Mouse (Mus musculus) B cell, adult 2 months (primary cell): ENCODE results near the gene Kbtbd13.
"Not testable (repeated sequence)": the region's sequence is repeated elsewhere in the genome, so short reads cannot be mapped to it uniquely, and the experiment has no call there.

Experiments
- DNase-seq, 2 experiments: peaks; one replicate each; pipeline ENCODE4 v3.0.0; 2022

Gene Kbtbd13

GRCm38 (mm10) chr9:65346476-65347111 lies 44.9 kb downstream of the Kbtbd13 start:
- peak; percentile 61 to 70 for DNase-seq

GRCm38 (mm10) chr9:65345854-65346475 lies 45.5 kb downstream of the Kbtbd13 start, which contains the start of gene Pdcd7:
Gene Pdcd7, plus strand, starts transcription at chr9:65346104.
- DNase-seq: peak; percentile 93 to 94

- not testable (repeated sequence) for DNase-seq
These were observed 46.0 kb downstream of the Kbtbd13 start for GRCm38 (mm10) chr9:65345439-65345838.

- no peak for DNase-seq
These were observed 51.0 kb downstream of the Kbtbd13 start for GRCm38 (mm10) chr9:65340414-65340813.

- no peak for DNase-seq
These were observed 52.3 kb downstream of the Kbtbd13 start for GRCm38 (mm10) chr9:65339146-65339545.
